Comparison of ENCODE assay signal across 16 mouse cellular contexts in genomic region chr17:85876853-85877252, GRCm38 (mm10).
DNase-seq lines count a peak whose midpoint lies in the region; ATAC-seq and TF ChIP-seq lines count a peak whose summit lies in the region.
"Had no signal": no experiment of that assay in that cellular context is flagged by ENCODE, and none has a peak within 500 bp of the region (broad histone marks: within the 10 kb centered on the region; RNA-seq: fewer than 3 reads in every experiment).

No protein-coding gene starts in this region.

- no peak for TF ChIP-seq CTCF in lung, embryonic 14.5 days (IDR thresholded peaks at IDR 0.05; ENCODE audit: low read depth)
- no peak for TF ChIP-seq CTCF in lung, adult 2 months (IDR thresholded peaks at IDR 0.05; ENCODE audit: insufficient read depth, low read length)

- peaks cover 26% of the 10 kb centered on the region for H3K4me1 ChIP-seq in heart, embryonic 13.5 days
- H3K4me1 ChIP-seq in heart, embryonic 12.5 days (replicated peaks) = peaks cover 14% of the 10 kb centered on the region; the same call in 1 of the 2 replicates
- peaks cover 7% of the 10 kb centered on the region; the same call in 1 of the 2 replicates for H3K4me1 ChIP-seq in lung, embryonic 14.5 days (ENCODE audit: insufficient read depth)
- H3K4me1 ChIP-seq in lung, adult 2 months (ENCODE audit: control insufficient read depth, insufficient read depth, low read length) = no peaks in the 10 kb centered on the region
- peaks cover 49% of the 10 kb centered on the region for H3K4me1 ChIP-seq in embryonic facial prominence, embryonic 13.5 days
- peaks cover 38% of the 10 kb centered on the region for H3K4me1 ChIP-seq in limb, embryonic 12.5 days (replicated peaks)
- peaks cover 30% of the 10 kb centered on the region for H3K4me1 ChIP-seq in midbrain, embryonic 10.5 days

- WGBS in heart, embryonic 13.5 days = 51% methylated on average over 10 of the region's 10 CpGs
- 48% methylated on average over 10 of the region's 10 CpGs for WGBS in heart, embryonic 12.5 days
- 52% methylated on average over 10 of the region's 10 CpGs for WGBS in lung, embryonic 14.5 days
- 36% methylated on average over 10 of the region's 10 CpGs for WGBS in lung, adult 2 months
- WGBS in embryonic facial prominence, embryonic 13.5 days = 38% methylated on average over 10 of the region's 10 CpGs
- WGBS in limb, embryonic 12.5 days = 25% methylated on average over 10 of the region's 10 CpGs
- 74% methylated on average over 10 of the region's 10 CpGs for WGBS in midbrain, embryonic 10.5 days

- no peak for ATAC-seq in heart, embryonic 13.5 days (ENCODE audit: extremely low read depth, insufficient number of reproducible peaks, low FRiP score, low TSS enrichment)
- ATAC-seq in heart, embryonic 12.5 days (ENCODE audit: insufficient number of reproducible peaks, low FRiP score) = no peak
- ATAC-seq in lung, embryonic 14.5 days (ENCODE audit: insufficient read depth) = peak; percentile 9; the same call in 1 of the 2 replicates
- ATAC-seq in embryonic facial prominence, embryonic 13.5 days (ENCODE audit: insufficient number of reproducible peaks, insufficient read depth, low FRiP score, low TSS enrichment, low read depth) = no peak
- ATAC-seq in limb, embryonic 12.5 days (ENCODE audit: insufficient number of reproducible peaks, insufficient read depth, low FRiP score, low TSS enrichment, low read depth) = no peak
- no peak for ATAC-seq in cerebellum, adult (ENCODE audit: insufficient number of reproducible peaks, low FRiP score, low TSS enrichment)
- ATAC-seq: CD4-positive, CD25-positive, alpha-beta regulatory T cell, adult 4 months; midbrain, embryonic 13.5 days had no signal

- no peaks in the 10 kb centered on the region for H3K9me3 ChIP-seq in heart, embryonic 13.5 days
- 0 out of 2 replicates have a peak, but pooled peaks cover 5% of the 10 kb centered on the region for H3K9me3 ChIP-seq in heart, embryonic 12.5 days (replicated peaks)
- H3K9me3 ChIP-seq in lung, embryonic 14.5 days (ENCODE audit: low read depth, low read length) = no peaks in the 10 kb centered on the region
- no peaks in the 10 kb centered on the region for H3K9me3 ChIP-seq in embryonic facial prominence, embryonic 13.5 days
- H3K9me3 ChIP-seq in limb, embryonic 12.5 days = no peaks in the 10 kb centered on the region
- H3K9me3 ChIP-seq in midbrain, embryonic 10.5 days (replicated peaks) = no peaks in the 10 kb centered on the region
- H3K9me3 ChIP-seq: limb, embryonic 13.5 days; lung, embryonic 15.5 days; midbrain, embryonic 13.5 days; neural tube, embryonic 13.5 days had no signal

- H3K36me3 ChIP-seq in heart, embryonic 13.5 days = no peaks in the 10 kb centered on the region
- H3K36me3 ChIP-seq in heart, embryonic 12.5 days = no peaks in the 10 kb centered on the region
- no peaks in the 10 kb centered on the region for H3K36me3 ChIP-seq in lung, embryonic 14.5 days (ENCODE audit: insufficient read depth)
- no peaks in the 10 kb centered on the region for H3K36me3 ChIP-seq in embryonic facial prominence, embryonic 13.5 days
- no peaks in the 10 kb centered on the region for H3K36me3 ChIP-seq in limb, embryonic 12.5 days
- no peaks in the 10 kb centered on the region for H3K36me3 ChIP-seq in midbrain, embryonic 10.5 days
- H3K36me3 ChIP-seq: limb, embryonic 13.5 days; lung, embryonic 15.5 days; midbrain, embryonic 13.5 days; neural tube, embryonic 13.5 days had no signal

- no peak overlapping the region for H3K4me2 ChIP-seq in heart, embryonic 13.5 days
- H3K4me2 ChIP-seq in heart, embryonic 12.5 days = no peak overlapping the region
- no peak overlapping the region for H3K4me2 ChIP-seq in lung, embryonic 14.5 days
- H3K4me2 ChIP-seq in embryonic facial prominence, embryonic 13.5 days = peak overlapping the region; percentile 9; the same call in 1 of the 2 replicates
- H3K4me2 ChIP-seq in limb, embryonic 12.5 days = no peak overlapping the region
- H3K4me2 ChIP-seq: limb, embryonic 13.5 days; lung, embryonic 15.5 days; midbrain, embryonic 13.5 days; neural tube, embryonic 13.5 days had no signal

- DNase-seq in lung, embryonic 14.5 days = peak; percentile 60
- no peak for DNase-seq in lung, adult 2 months
- no peak for DNase-seq in midbrain, embryonic 10.5 days (ENCODE audit: low spot score)
- DNase-seq: cerebellum, adult 9-11 months; right cerebral cortex, adult 18-20 months had no signal

- 0 out of 2 replicates have a peak overlapping the region, but pooled peaks have one; percentile 24 for H3K27ac ChIP-seq in heart, embryonic 13.5 days (replicated peaks)
- H3K27ac ChIP-seq in heart, embryonic 12.5 days (ENCODE audit: poor library complexity, severe bottlenecking) = no peak overlapping the region
- H3K27ac ChIP-seq in lung, embryonic 14.5 days (ENCODE audit: low read depth) = no peak overlapping the region
- no peak overlapping the region for H3K27ac ChIP-seq in embryonic facial prominence, embryonic 13.5 days
- 0 out of 2 replicates have a peak overlapping the region, but pooled peaks have one; percentile 41 for H3K27ac ChIP-seq in limb, embryonic 12.5 days
- H3K27ac ChIP-seq in midbrain, embryonic 10.5 days (replicated peaks) = no peak overlapping the region
- H3K27ac ChIP-seq: heart, adult 2 months; limb, embryonic 13.5 days; lung, embryonic 15.5 days; midbrain, embryonic 13.5 days; neural tube, embryonic 13.5 days had no signal

- H3K4me3 ChIP-seq in heart, embryonic 13.5 days = no peak overlapping the region
- H3K4me3 ChIP-seq in heart, embryonic 12.5 days = no peak overlapping the region
- H3K4me3 ChIP-seq in lung, embryonic 14.5 days (ENCODE audit: low read depth, low read length) = no peak overlapping the region
- H3K4me3 ChIP-seq in lung, adult 2 months (replicated peaks; ENCODE audit: extremely low read depth, low read depth, low read length) = no peak overlapping the region
- no peak overlapping the region for H3K4me3 ChIP-seq in embryonic facial prominence, embryonic 13.5 days
- no peak overlapping the region for H3K4me3 ChIP-seq in limb, embryonic 12.5 days (replicated peaks)
- H3K4me3 ChIP-seq in midbrain, embryonic 10.5 days = no peak overlapping the region
- H3K4me3 ChIP-seq: heart, adult 2 months; limb, embryonic 13.5 days; lung, embryonic 15.5 days; midbrain, embryonic 13.5 days; neural tube, embryonic 13.5 days had no signal

- peaks cover 61% of the 10 kb centered on the region for H3K27me3 ChIP-seq in heart, embryonic 13.5 days (replicated peaks)
- peaks cover 44% of the 10 kb centered on the region for H3K27me3 ChIP-seq in heart, embryonic 12.5 days (replicated peaks)
- H3K27me3 ChIP-seq in lung, embryonic 14.5 days (ENCODE audit: insufficient read depth, low read length) = peaks cover 17% of the 10 kb centered on the region
- H3K27me3 ChIP-seq in embryonic facial prominence, embryonic 13.5 days = peaks cover 19% of the 10 kb centered on the region
- H3K27me3 ChIP-seq in limb, embryonic 12.5 days = peaks cover 37% of the 10 kb centered on the region
- peaks cover 84% of the 10 kb centered on the region for H3K27me3 ChIP-seq in midbrain, embryonic 10.5 days (ENCODE audit: low read depth, poor library complexity, severe bottlenecking)

- TF ChIP-seq POLR2A in lung, adult 2 months (IDR thresholded peaks at IDR 0.05; ENCODE audit: borderline replicate concordance, extremely low read depth, low read depth, low read length) = no peak

- no peak overlapping the region for H3K9ac ChIP-seq in heart, embryonic 13.5 days
- H3K9ac ChIP-seq in heart, embryonic 12.5 days = no peak overlapping the region
- no peak overlapping the region for H3K9ac ChIP-seq in lung, embryonic 14.5 days
- no peak overlapping the region for H3K9ac ChIP-seq in embryonic facial prominence, embryonic 13.5 days
- H3K9ac ChIP-seq in limb, embryonic 12.5 days (replicated peaks) = no peak overlapping the region
- H3K9ac ChIP-seq: limb, embryonic 13.5 days; lung, embryonic 15.5 days; midbrain, embryonic 13.5 days; neural tube, embryonic 13.5 days had no signal

Comparison
In these comparisons a context has a peak if more than half of its experiments do, and no peak if none do; other contexts are left out.
1. H3K27ac ChIP-seq: peak in heart, embryonic 13.5 days (single experiment) and limb, embryonic 12.5 days (single experiment); none in heart, embryonic 12.5 days (single experiment), lung, embryonic 14.5 days (single experiment), embryonic facial prominence, embryonic 13.5 days (single experiment) and midbrain, embryonic 10.5 days (single experiment).